Mouse (Mus musculus) telencephalon, adult 2 months (tissue): ENCODE results near the gene Baiap2l1.

Experiments
- DNase-seq: peaks from one replicate; pipeline ENCODE4 v3.0.0-alpha.2; 2011; ENCODE audit warnings: low read depth, low spot score

Baiap2l1 gene

GRCm38 (mm10) chr5:144230216-144230615 is 127.7 kb downstream of the Baiap2l1 start:
- no peak for DNase-seq

- DNase-seq: no peak
These were observed 131.7 kb downstream of the Baiap2l1 start for GRCm38 (mm10) chr5:144226220-144226619.

GRCm38 (mm10) chr5:144223899-144224816 is 133.8 kb downstream of the Baiap2l1 start:
- no peak for DNase-seq

GRCm38 (mm10) chr5:144223503-144223862 is 134.4 kb downstream of the Baiap2l1 start, which contains the start of gene Tecpr1:
TSS of gene Tecpr1 (minus strand) at chr5:144223615.
- DNase-seq: peak; percentile 92

- no peak for DNase-seq
These were observed 135.0 kb downstream of the Baiap2l1 start for GRCm38 (mm10) chr5:144222811-144223502.

- no peak for DNase-seq
These were observed 136.6 kb downstream of the Baiap2l1 start for GRCm38 (mm10) chr5:144221305-144221704.

- no peak for DNase-seq
These were observed 138.0 kb downstream of the Baiap2l1 start for GRCm38 (mm10) chr5:144219936-144220335.

- no peak for DNase-seq
These were observed 138.6 kb downstream of the Baiap2l1 start for GRCm38 (mm10) chr5:144219306-144219705.

GRCm38 (mm10) chr5:144218061-144218460 is 139.9 kb downstream of the Baiap2l1 start:
- no peak for DNase-seq

- DNase-seq: no peak
These were observed 141.9 kb downstream of the Baiap2l1 start for GRCm38 (mm10) chr5:144215992-144216391.
